Mouse (Mus musculus) thymus, postnatal 4 days (tissue): ENCODE measurements around the gene Donson.

Source experiments
- DNase-seq: peaks from one replicate; pipeline ENCODE4 v3.0.0; 2021

Gene Donson

GRCm38 (mm10) chr16:91688619-91689334, at the start of gene Donson:
TSS of gene Donson (minus strand) at chr16:91688770.
- peak; percentile 98 for DNase-seq

DNA sequence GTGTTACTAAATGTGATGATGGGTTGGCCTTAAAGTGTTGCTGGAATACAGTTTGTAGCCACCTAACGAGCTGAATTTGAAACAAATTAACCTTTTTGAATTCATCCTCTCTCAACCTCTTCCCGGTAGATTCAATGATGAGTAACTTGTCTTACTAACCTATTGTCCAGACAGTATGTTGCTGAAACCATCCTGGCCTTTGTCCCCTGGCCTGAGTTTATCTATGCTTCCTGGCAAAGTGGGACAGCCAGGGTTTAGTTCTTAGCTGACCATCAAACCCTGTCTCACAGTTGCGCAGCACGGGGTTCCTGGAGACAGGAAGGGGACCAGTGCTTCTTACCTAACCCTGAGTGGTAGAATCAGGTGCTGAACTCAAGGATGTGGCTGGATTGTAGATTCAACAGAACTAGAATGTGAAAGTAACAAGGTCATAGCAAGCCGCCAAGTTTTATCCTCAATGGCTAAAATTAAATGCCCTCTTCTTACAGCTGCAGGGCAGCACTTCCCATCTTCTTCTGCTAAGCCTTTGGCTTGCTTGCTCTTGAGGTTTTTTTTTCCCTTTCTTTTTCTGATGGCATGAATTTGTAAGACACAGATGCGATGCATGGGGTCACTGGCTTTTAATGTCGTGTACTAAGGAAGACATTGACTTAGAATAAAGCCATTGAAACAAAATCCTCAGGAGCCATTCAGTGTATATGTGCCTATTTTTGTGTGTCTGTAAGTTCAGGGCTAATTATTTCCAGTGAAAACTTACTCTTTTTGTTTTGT, 47.7 kb upstream of the Donson start:
- no peak for DNase-seq

GRCm38 (mm10) chr16:91734771-91735170, 46.2 kb upstream of the Donson start:
- DNase-seq, result no peak

GRCm38 (mm10) chr16:91732816-91733215, 44.2 kb upstream of the Donson start:
- no peak for DNase-seq

DNA sequence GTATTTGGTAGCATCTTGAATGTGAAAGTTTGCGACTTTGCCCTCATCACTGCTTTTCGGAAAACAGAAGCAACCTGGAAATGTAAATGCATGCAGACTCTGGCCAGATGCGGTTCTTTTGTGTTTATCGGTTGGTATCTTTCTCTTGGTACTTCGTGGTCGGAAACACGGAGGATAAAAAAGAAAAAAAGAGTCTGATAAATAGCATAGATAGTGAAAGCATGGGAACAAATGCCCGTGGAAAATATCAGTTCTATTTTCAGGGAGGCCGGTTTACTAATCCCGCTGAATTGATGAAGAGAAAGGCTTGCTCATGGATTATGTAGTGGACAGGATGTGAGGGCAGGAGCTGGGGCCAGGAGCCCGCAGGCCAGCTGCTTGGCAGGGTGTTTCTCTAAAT, 41.9 kb upstream of the Donson start:
- DNase-seq, result no peak

DNA sequence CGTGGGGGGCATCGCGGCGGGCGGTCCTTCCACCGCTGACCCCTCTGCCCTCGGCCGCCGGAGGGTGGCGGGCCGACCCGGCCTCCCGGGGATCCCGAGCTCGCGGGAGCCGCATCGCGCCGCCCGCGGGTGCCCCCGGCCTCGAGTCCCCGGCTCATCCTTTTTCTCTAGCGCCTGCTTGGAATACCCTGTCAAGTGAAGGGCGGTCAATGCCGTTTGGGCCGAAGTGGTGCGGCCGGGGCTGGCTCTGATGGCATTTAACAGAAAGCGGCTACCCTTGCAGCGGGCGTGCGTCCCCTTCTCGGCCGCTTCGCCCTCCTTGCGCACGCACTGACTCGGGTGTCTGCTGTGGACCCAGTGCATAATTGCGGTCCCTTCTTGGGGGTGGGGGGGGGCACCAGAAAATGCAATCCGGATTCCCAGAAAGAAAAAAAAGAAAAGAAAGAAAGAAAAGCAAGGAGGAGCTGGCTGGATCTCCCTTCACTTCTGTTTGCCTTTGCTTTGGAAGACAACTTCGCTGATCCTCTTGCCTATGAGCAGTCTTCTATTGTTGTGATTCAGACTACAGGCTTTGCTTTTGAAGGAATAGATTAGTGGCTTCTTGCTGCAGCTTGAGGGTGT, 41.4 kb upstream of the Donson start:
- DNase-seq, result peak; percentile 55

GRCm38 (mm10) chr16:91729066-91729482, 40.5 kb upstream of the Donson start, which contains the start of gene Itsn1:
TSS of gene Itsn1 (plus strand) at chr16:91729281.
- peak; percentile 98 for DNase-seq

DNA sequence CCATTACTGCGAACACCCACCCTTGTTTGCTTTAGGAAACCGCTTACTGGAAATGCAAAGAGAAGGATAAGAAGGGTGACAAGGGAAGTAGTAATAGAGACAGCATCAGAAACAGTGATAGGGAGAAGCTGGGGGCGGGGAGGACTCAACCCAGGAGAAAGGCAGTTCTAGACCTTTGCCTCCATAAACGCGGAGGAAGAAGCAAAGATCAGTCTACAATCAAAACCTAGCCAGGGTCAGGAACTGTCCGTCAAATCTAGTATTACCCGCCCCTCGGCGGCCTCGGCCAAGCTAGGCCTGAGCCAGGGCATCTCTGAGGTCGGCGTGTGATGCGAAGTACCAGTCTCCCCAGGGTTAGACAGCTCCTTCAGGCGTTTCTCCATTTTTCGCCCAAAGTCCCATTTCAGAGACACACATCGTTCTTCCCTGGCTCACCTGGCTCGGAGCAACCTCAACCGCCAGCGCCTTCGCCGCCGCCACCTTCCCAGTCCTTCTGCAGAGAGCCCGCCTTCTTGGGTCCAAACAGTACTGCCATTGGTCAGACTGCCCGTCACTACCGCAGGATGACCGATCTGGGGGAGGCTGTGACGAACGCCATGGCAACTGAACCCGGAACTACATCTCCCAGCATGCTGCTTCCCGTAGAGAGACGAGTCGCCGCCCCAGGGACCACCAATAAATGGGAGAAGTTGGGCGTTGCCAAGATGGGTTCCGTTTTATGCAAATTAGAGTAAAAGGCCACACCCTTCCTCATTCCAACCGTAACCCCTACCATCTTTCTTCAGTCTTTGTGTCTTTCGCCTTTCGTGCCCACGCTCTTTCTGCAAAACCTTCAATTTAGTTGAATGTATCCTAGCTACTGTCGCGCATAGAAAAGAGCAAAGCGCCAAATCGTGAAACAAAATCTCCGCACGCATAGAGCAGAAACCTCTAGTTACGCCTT, 39.8 kb upstream of the Donson start, which contains the start of gene Cryzl1:
TSS of gene Cryzl1 (minus strand) at position 853 of the 943 bp plus-strand sequence.
- DNase-seq, result peak; percentile 87

- no peak for DNase-seq
Measured at GRCm38 (mm10) chr16:91727433-91727832, 38.9 kb upstream of the Donson start.

DNA sequence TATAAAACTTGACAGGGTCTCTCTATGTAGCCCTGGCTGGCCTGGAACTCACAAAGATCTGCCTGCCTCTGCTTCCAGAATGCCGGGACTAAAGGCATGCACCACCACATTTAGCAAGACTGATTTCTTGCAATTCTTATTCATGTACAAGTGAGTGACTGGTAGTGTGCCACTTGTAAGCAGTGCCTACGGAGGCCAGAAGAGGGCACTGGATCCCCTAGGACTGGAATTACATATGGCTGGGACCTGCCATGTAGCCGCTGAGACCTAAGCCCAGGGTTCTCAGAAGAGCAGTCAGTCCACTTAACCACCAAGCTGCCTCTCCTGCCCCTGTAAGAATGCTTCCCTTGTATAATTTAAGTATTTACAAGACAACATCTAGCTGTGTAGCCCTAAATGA, 35.7 kb upstream of the Donson start:
- peak; percentile 80 for DNase-seq

DNA sequence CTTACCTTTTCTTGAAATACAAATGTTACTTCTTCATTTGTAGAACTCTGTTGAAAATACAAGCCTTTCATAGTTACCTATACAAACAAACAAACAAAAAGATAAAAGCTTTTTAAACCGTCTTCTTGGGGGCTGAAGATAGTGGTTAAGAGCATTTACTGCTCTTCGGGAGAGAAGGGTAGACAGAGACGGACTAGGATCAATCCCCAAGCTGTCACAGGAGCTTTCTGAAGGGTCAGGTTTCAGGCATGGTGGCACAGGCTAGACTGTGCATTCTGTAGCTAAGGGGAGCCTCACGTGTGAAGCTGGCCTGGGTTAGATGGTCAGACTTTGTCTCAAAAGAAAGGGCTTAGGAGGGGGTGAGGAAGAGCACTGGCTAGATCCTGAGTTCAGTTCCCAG, 28.8 kb upstream of the Donson start:
- DNase-seq, result no peak

DNA sequence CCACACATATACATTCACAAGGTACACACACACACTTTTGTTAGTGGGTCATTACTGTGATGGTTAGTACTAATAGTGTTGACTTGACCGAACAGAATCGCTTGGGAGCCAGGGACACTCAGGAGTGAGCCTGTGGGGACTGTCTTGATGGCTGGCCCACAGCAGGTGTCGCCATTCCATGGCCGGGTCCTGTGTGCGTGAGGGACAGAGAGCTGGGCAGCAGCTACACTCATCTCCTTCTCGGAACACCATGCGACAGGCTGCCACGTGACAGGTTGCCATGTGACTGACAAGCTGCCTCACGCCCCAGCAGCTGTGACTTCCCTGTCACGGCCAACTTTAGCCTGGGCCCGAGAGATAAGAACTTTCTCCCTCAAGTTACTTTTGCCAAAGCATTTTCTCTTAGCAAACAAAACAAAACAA, 28.4 kb upstream of the Donson start:
- DNase-seq, result no peak

GRCm38 (mm10) chr16:91710241-91710640, 21.7 kb upstream of the Donson start:
- DNase-seq, result no peak

DNA sequence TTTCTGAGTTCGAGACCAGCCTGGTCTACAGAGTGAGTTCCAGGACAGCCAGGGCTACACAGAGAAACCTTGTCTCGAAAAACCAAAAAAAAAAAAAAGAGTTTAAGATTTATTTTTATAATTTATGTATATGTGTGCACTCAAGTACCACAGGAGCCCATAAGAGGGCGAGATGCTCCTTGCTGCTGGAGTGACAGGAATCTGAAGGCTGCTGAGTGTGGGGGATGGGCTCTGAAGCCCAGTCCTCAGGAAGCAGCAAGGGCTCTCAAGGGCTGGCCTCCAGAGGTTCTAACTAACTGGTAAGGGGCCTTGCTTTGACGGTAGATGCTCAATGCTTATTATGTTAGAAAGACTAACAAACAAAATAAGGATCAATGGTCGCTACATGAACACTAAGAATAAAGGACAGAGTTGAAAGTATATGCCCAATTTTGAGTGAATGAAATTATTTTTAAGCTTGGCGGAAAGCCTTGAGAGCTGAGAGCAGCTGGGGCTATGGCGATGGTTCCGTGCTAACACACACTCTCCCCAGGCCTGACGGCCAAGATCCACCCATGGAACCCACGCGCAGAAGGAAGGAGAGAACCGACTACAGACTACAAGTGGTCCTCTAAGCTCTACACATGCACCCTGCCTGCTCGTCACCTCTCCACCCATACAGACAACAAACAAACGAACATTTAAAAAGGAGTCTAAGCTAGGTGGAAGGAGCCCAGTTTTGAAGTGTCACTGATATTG, 16.2 kb upstream of the Donson start:
- no peak for DNase-seq

- DNase-seq, result no peak
Measured at GRCm38 (mm10) chr16:91702771-91703188, 14.2 kb upstream of the Donson start.

DNA sequence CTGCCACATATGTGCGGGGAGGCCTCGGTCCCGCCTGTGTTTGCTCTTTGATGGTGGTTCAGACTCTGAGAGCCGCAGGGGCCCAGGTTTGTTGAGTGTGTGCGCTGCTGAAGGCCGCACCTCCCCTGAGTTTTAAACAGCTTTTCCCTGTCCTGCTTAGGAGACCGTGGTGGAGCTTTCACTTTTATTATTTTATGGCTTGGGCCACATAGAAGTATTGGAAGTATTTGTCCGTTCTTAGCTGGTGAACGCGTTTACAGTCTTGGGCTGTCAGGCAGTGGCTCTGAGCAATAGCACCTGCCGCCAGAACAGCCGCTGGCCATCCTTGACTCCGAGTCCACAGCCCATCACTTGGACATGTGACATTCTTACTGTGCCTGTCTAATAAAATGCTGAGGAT, 13.3 kb upstream of the Donson start:
- DNase-seq, result no peak

DNA sequence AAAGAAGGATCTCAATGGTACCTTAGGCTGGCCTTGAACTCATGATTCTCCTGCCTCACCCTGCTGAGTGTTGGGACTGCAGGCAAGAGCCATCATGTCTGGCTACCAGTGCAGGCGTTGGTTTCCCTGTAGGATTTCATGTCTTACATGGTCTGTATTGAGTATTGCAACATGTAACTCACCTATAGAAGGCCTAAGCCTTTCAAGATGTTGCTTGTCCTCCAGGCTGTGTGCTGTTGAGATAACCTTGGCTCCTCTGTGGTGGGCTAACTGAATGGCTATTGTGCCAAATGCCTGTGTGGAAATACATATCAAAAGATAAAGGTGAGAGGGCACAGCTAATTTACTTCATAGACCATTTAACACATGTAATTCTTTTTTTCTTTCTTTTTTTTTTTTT, 10.4 kb upstream of the Donson start:
- DNase-seq, result no peak

GRCm38 (mm10) chr16:91695108-91695755, 6.7 kb upstream of the Donson start:
- DNase-seq, result no peak

- peak; percentile 85 for DNase-seq
Measured at GRCm38 (mm10) chr16:91694455-91695084, 6.0 kb upstream of the Donson start.

DNA sequence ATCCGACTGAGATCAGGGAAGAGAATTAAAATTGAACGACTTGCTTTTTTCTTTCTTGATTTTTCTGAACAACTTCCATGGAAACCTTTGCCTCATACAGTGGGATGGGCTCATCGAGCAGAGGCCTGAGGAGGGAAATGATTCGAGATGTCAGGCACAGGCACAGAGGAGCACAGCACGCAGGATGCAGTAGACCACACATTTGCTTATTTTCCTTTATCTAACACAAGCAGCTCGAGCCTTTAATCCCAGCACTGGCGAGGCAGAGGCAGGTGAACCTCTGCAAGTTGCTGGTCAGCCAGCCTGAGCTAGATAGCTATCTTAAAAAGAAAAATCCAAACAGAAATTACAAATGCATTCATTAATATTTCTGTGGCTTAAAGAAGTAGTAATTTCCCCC, 1.2 kb upstream of the Donson start:
- peak; percentile 31 for DNase-seq
